Mouse (Mus musculus): ENCODE measurements around the gene Shtn1. TPM values are rescaled to one million over a fixed set of nuclear protein-coding genes. Genes with fewer than 3 reads are reported as not detected.

The Shtn1 gene
- 4.2 and 4.7 TPM in 2 replicates for polyA plus RNA-seq (2015; fragmentation: Nextera tagmentation; extraction: Ambion mirVana)

- peaks cover 39% of the 10 kb centered on the region for H3K27me3 ChIP-seq
- no peaks in the 10 kb centered on the region for H3K36me3 ChIP-seq
- no peaks in the 10 kb centered on the region for H3K9me3 ChIP-seq
- ATAC-seq (ENCODE audit: insufficient number of reproducible peaks, low FRiP score, low TSS enrichment, low read depth) = peak; percentile 52; the same call in 1 of the 2 replicates
- H3K4me2 ChIP-seq = peak within 1 kb of the TSS; percentile 96
- WGBS = under 1% methylated on average over 38 of the region's 46 CpGs
- H3K27ac ChIP-seq = no peak within 1 kb of the TSS
- H3K4me1 ChIP-seq = peaks cover 11% of the 10 kb centered on the region
- H3K4me3 ChIP-seq = peak within 1 kb of the TSS; percentile 54
- peak within 1 kb of the TSS; percentile 21; the same call in 1 of the 2 replicates for H3K9ac ChIP-seq
Measured at GRCm38 (mm10) chr19:59075472-59076101, at the start of gene Shtn1. Shtn1 (minus strand) TSS chr19:59076100.

GRCm38 (mm10) chr19:59114152-59114551 lies 38.3 kb upstream of the Shtn1 start:
- Histone ChIP-seq H3K9ac (no peak overlapping the region), H3K4me3 (no peak overlapping the region), H3K9me3 (no peaks in the 10 kb centered on the region), H3K27me3 (no peaks in the 10 kb centered on the region), H3K36me3 (no peaks in the 10 kb centered on the region), H3K4me2 (no peak overlapping the region), H3K27ac (no peak overlapping the region), H3K4me1 (no peaks in the 10 kb centered on the region)
- no peak for ATAC-seq (ENCODE audit: insufficient number of reproducible peaks, low FRiP score, low TSS enrichment, low read depth)
- WGBS = 57% methylated on average over 4 of the region's 4 CpGs

- Histone ChIP-seq H3K4me3 (no peak overlapping the region), H3K4me1 (no peaks in the 10 kb centered on the region), H3K4me2 (no peak overlapping the region), H3K27me3 (no peaks in the 10 kb centered on the region), H3K27ac (no peak overlapping the region), H3K36me3 (no peaks in the 10 kb centered on the region), H3K9ac (no peak overlapping the region), H3K9me3 (no peaks in the 10 kb centered on the region)
- ATAC-seq (ENCODE audit: insufficient number of reproducible peaks, low FRiP score, low TSS enrichment, low read depth) = no peak
- WGBS = 50% methylated on average over 1 of the region's 1 CpGs
Measured at GRCm38 (mm10) chr19:59109937-59110336, 34.0 kb upstream of the Shtn1 start.

GRCm38 (mm10) chr19:59098315-59098714 lies 22.4 kb upstream of the Shtn1 start:
- no peaks in the 10 kb centered on the region for H3K4me1 ChIP-seq
- no peak overlapping the region for H3K4me2 ChIP-seq
- 18% methylated on average over 1 of the region's 1 CpGs for WGBS
- no peak overlapping the region for H3K9ac ChIP-seq
- no peak overlapping the region for H3K27ac ChIP-seq
- no peaks in the 10 kb centered on the region for H3K27me3 ChIP-seq
- no peak for ATAC-seq (ENCODE audit: insufficient number of reproducible peaks, low FRiP score, low TSS enrichment, low read depth)
- H3K9me3 ChIP-seq = no peaks in the 10 kb centered on the region
- H3K36me3 ChIP-seq = no peaks in the 10 kb centered on the region
- H3K4me3 ChIP-seq = no peak overlapping the region

- Histone ChIP-seq H3K4me3 (no peak overlapping the region), H3K9me3 (no peaks in the 10 kb centered on the region), H3K27me3 (no peaks in the 10 kb centered on the region), H3K4me2 (no peak overlapping the region), H3K27ac (no peak overlapping the region), H3K36me3 (no peaks in the 10 kb centered on the region), H3K9ac (no peak overlapping the region), H3K4me1 (no peaks in the 10 kb centered on the region)
- WGBS = 82% methylated on average over 7 of the region's 7 CpGs
- ATAC-seq (ENCODE audit: insufficient number of reproducible peaks, low FRiP score, low TSS enrichment, low read depth) = no peak
Measured at GRCm38 (mm10) chr19:59092295-59092694, 16.4 kb upstream of the Shtn1 start.

- no peaks in the 10 kb centered on the region for H3K9me3 ChIP-seq
- no peaks in the 10 kb centered on the region for H3K36me3 ChIP-seq
- 45% methylated on average over 1 of the region's 1 CpGs for WGBS
- no peak overlapping the region for H3K4me2 ChIP-seq
- no peak overlapping the region for H3K27ac ChIP-seq
- no peak overlapping the region for H3K9ac ChIP-seq
- no peak overlapping the region for H3K4me3 ChIP-seq
- ATAC-seq (ENCODE audit: insufficient number of reproducible peaks, low FRiP score, low TSS enrichment, low read depth) = no peak
- no peaks in the 10 kb centered on the region for H3K4me1 ChIP-seq
- no peaks in the 10 kb centered on the region for H3K27me3 ChIP-seq
Measured at GRCm38 (mm10) chr19:59090337-59090736, 14.4 kb upstream of the Shtn1 start.

GRCm38 (mm10) chr19:59084296-59084695 lies 8.4 kb upstream of the Shtn1 start:
- Histone ChIP-seq H3K9ac (no peak overlapping the region), H3K4me2 (no peak overlapping the region), H3K9me3 (no peaks in the 10 kb centered on the region), H3K27ac (no peak overlapping the region), H3K27me3 (no peaks in the 10 kb centered on the region), H3K4me3 (no peak overlapping the region), H3K36me3 (no peaks in the 10 kb centered on the region), H3K4me1 (no peaks in the 10 kb centered on the region)
- ATAC-seq (ENCODE audit: insufficient number of reproducible peaks, low FRiP score, low TSS enrichment, low read depth) = no peak
- WGBS = 44% methylated on average over 4 of the region's 4 CpGs

GRCm38 (mm10) chr19:59076131-59076530 lies 231 bp upstream of the Shtn1 start:
- H3K27me3 ChIP-seq = peaks cover 39% of the 10 kb centered on the region
- 17% methylated on average over 5 of the region's 5 CpGs for WGBS
- no peak overlapping the region for H3K4me2 ChIP-seq
- no peaks in the 10 kb centered on the region for H3K9me3 ChIP-seq
- no peaks in the 10 kb centered on the region for H3K36me3 ChIP-seq
- peaks cover 11% of the 10 kb centered on the region for H3K4me1 ChIP-seq
- ATAC-seq (ENCODE audit: insufficient number of reproducible peaks, low FRiP score, low TSS enrichment, low read depth) = no peak
- H3K9ac ChIP-seq = no peak overlapping the region
- H3K4me3 ChIP-seq = no peak overlapping the region
- no peak overlapping the region for H3K27ac ChIP-seq

- Histone ChIP-seq H3K4me2 (peak overlapping the region; percentile 96), H3K4me1 (peaks cover 11% of the 10 kb centered on the region), H3K4me3 (peak overlapping the region; percentile 54), H3K27me3 (peaks cover 39% of the 10 kb centered on the region), H3K27ac (no peak overlapping the region), H3K36me3 (no peaks in the 10 kb centered on the region), H3K9ac (peak overlapping the region; percentile 21; the same call in 1 of the 2 replicates), H3K9me3 (no peaks in the 10 kb centered on the region)
- WGBS = 4% methylated on average over 46 of the region's 46 CpGs
- no peak for ATAC-seq (ENCODE audit: insufficient number of reproducible peaks, low FRiP score, low TSS enrichment, low read depth)
Measured at GRCm38 (mm10) chr19:59074841-59075471, 944 bp downstream of the Shtn1 start.

- Histone ChIP-seq H3K4me1 (peaks cover 11% of the 10 kb centered on the region), H3K36me3 (no peaks in the 10 kb centered on the region), H3K27ac (no peak overlapping the region), H3K9me3 (no peaks in the 10 kb centered on the region), H3K4me3 (peak overlapping the region; percentile 54; the same call in 1 of the 2 replicates), H3K9ac (no peak overlapping the region), H3K27me3 (peaks cover 39% of the 10 kb centered on the region), H3K4me2 (no peak overlapping the region)
- WGBS = 64% methylated on average over 3 of the region's 3 CpGs
- ATAC-seq (ENCODE audit: insufficient number of reproducible peaks, low FRiP score, low TSS enrichment, low read depth) = no peak
Measured at GRCm38 (mm10) chr19:59074381-59074780, 1.5 kb downstream of the Shtn1 start.

GRCm38 (mm10) chr19:59073006-59073405 lies 2.9 kb downstream of the Shtn1 start:
- Histone ChIP-seq H3K36me3 (no peaks in the 10 kb centered on the region), H3K4me1 (peaks cover 11% of the 10 kb centered on the region), H3K9ac (no peak overlapping the region), H3K27ac (no peak overlapping the region), H3K4me2 (no peak overlapping the region), H3K4me3 (no peak overlapping the region), H3K27me3 (peaks cover 39% of the 10 kb centered on the region), H3K9me3 (no peaks in the 10 kb centered on the region)
- ATAC-seq (ENCODE audit: insufficient number of reproducible peaks, low FRiP score, low TSS enrichment, low read depth) = no peak
- WGBS = 85% methylated on average over 6 of the region's 6 CpGs

- 84% methylated on average over 2 of the region's 2 CpGs for WGBS
- no peak overlapping the region for H3K4me3 ChIP-seq
- peaks cover 11% of the 10 kb centered on the region for H3K4me1 ChIP-seq
- no peaks in the 10 kb centered on the region for H3K9me3 ChIP-seq
- no peak overlapping the region for H3K4me2 ChIP-seq
- no peaks in the 10 kb centered on the region for H3K36me3 ChIP-seq
- H3K9ac ChIP-seq = no peak overlapping the region
- ATAC-seq (ENCODE audit: insufficient number of reproducible peaks, low FRiP score, low TSS enrichment, low read depth) = no peak
- H3K27me3 ChIP-seq = peaks cover 32% of the 10 kb centered on the region
- no peak overlapping the region for H3K27ac ChIP-seq
Measured at GRCm38 (mm10) chr19:59071979-59072378, 3.9 kb downstream of the Shtn1 start.
